Mouse (Mus musculus) NIH3T3 (cell line): ENCODE results near the gene Lmnb2.
A peak's percentile ranks its signal among the peaks of the same experiment; 100 is the strongest.

ENCODE experiments used
- DNase-seq: peaks from one replicate; pipeline ENCODE4 v3.0.0-alpha.2; 2012; ENCODE audit warnings: low read depth

Lmnb2 gene

DNA sequence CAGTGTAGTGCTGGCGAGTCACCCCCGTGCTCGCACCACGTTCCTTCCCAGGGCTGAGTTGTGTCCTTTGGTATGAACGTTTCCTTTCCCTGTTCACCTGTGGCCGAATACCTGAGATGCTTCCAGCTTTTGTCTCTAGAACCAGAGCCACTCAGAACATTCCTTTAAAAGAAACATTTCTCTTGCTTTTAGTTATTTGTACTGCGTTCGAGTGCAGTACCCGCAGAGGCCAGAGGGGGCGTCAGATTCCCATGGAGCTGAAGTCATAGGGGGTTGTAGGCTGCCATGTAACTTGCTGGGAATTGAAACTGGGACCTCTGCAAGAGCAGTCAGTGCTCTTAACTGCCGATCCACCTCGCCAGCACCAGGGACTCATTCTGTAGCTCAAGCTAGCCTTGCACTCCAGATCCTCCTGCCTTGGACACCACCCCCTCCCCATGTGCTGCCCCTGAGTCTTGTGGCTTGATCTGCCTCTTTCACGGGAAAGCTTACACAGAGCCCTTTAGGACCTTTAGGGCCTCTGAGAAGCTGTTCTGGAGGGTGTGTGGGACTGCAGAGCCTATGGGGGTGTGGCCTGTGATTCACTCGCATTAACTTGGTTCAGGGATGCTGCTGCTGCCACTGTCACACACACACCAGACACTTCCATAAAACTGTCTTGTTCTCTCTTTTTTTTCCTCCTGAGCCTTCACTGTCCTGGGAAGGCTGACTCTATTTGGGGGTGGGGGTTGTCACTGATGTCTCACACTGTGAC lies 28.8 kb upstream of the Lmnb2 start:
- DNase-seq = no peak

DNA sequence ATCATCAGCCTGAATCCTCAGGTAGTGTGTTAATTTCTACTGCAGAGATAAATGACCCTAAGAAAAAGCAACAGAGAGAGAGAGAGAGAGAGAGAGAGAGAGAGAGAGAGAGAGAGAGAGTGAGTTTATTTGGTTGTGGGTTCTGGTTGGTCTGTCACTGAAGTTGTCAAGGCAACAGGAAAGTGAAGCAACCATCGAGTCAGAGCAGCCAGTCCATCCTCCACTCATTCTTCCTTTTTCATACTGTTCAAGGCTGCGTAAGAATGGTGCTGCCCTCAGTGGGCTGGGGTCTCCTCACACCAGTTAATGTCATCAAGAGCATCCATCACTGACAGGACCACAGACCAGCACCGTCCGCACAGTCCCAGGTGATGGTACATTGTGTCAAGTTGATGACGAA lies 26.2 kb upstream of the Lmnb2 start:
- DNase-seq = no peak

DNA sequence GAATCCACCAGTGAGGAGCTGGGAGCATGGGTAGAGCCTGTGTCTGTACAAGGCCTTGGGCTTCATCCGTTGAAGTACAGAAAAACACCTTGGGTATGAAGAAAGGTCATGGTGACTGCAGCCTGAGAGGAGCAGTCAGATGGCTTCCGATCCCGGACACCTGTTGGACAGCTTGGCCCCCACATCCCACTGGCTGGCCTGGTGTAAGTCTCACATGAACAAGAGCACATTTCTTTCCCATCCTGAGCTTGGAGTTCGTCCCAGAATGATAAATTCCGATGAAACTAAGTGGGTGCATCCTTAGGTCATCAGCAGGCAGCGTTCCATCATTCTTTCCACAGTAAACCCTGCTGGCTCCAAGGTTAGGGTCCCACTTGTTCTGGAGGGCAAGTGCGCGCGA lies 25.7 kb upstream of the Lmnb2 start:
- peak; percentile 72 for DNase-seq

DNA sequence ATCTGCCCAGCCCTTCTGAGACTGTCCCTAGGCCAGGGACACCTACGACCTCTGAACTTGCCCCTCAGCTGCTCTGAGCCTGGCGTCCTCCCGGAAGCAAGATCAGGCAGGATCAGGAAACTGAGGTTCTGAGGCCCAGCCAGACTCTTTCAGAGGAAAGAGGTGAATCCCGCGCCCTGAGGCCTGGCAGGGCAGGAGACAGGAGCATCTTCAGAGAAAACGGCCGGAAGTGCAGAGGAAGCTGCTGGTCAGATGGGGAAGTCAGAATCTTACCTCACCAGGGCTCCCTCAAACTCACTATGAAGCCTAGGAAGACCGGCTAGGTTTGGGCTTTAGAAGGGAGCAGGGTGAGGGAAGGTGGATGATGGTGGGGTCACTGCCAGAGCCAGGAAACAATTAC lies 24.9 kb upstream of the Lmnb2 start:
- no peak for DNase-seq

DNA sequence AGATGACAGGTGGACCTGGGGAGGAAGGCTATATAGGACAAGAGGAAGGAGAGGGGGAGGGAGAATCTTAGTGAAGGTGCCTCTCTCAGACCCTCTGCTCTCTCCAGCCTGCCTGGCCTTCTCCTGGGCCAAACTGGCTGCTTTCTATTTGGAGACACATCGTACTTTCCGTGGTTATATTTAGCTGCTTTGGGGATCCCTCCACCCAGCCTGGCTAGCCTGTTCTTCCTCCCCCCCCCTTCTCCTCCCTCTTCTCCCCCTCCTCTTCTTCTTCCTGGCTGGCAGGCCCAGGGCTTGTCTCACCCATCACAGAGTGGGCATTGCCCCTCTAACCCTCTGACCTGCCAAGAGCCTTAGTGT lies 22.9 kb upstream of the Lmnb2 start:
- DNase-seq = no peak

DNA sequence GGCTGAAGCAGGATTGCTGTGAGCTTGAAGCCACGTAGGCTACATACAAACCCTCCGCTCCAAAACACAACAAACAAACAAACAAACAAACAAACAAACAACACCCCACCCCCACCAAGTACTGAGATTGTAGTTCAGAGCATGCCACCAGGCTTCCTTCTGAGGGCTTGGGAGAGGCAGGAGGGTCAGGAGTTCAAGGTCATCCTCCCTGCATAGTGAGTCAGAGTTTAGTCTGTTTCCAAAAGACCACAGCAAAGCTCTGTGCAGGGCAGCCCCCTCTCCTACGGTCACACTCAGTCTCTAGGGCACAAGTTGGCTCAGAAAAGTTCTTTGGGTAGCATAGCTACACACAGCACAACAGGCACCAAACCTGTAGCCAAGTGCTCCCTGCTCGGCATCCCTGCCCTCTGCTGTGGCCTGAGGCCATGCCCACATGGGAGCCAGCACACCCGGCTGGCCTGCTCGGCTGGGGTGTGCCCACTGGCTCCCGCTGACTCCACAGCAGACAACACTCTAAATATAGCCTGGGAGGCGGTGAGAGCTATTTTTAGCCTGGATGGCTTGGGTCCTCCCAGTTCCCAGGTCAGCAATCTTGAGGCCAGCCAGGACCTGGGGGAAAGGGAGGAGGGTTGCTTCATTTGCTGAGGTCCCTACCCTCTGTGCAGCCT lies 22.4 kb upstream of the Lmnb2 start:
- peak; percentile 87 for DNase-seq

DNA sequence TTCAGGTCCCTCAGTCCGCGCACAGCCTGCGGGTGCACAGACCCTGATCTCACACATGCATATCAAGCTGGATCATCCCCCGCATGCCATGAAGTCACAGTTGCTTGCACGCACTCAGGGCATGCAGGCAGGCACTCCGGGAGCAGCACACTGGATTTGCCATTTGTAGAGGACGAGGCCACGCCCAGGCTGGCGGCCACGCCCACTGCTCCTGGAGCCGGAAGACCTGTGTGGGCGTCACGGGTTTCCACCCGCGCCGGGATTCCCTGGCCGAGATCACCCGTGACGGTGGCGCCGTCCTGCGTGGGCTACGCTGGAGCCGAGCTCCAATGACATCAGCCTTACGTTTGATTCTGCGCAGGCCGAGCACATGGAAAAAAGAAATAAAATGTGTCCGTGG lies 21.6 kb upstream of the Lmnb2 start:
- peak; percentile 88 for DNase-seq

DNA sequence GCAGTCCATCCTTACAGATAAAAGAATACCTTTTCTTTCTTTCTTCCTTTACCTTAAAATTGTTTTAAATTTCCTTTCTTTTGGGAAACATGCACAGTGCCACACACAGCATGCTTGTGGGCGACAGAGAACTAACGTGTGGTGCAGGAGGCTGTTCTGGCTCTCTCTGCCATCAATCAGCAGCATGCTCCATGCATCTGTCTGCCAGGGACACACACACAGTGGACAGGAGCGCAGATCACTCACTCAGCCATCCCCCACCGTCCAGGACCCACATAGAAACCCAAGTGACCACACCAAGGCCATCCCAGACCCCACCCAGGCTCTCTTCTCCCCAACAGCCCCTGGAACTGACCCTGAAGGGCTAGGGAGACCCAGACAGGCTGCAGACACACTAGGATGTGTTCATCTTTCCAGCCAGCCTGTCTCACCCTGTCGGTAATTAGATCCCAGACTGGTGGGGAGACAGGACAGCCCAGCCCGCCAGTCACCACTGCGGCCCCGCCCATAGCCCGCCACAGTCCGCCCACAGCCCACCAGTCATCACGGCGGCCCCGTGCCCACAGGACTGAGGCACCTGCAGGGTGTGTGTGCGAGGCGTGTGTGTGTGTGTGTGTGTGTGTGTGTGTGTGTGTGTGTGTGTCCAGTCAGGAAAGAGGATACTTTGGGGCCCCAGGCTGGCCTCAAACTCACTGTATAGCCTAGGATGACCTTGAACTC lies 20.9 kb upstream of the Lmnb2 start:
- DNase-seq = peak; percentile 61

DNA sequence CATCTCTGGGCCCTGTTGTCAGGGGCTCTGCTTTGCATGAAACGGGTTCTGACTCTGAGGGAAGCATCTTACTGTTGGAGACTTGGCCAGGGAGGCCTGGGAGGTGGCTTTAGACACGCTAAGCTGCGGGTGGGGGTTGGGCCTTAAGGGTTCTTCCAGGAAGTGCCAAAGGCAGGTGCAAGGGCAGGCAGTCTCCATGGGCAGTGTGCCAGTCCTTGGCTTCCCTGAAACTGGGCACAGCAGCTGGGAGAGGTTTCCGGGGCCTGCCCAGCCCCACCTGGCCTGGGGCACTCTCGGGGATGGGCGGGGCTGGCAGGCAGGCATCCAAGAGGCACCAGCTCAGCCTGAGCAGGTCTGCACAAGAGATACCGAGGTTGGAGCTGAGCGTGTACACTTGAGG lies 19.6 kb upstream of the Lmnb2 start:
- DNase-seq = peak; percentile 41

DNA sequence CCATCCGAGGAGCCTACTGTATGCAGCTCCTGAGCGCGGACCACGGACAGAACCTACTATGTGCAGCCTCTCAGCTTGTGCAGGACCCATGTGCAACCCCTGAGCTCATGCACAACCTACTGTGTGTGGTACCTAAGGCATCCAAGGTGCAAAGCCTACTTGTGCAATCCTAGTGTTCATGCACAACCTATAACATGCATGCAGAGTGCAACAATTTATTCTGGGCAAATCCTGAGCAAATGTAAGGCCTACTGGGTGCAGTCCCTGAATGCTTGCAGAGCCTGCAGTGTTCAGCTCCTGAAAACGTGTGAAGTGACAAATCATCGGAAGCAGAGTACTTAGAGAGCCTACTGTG lies 18.7 kb upstream of the Lmnb2 start:
- no peak for DNase-seq

DNA sequence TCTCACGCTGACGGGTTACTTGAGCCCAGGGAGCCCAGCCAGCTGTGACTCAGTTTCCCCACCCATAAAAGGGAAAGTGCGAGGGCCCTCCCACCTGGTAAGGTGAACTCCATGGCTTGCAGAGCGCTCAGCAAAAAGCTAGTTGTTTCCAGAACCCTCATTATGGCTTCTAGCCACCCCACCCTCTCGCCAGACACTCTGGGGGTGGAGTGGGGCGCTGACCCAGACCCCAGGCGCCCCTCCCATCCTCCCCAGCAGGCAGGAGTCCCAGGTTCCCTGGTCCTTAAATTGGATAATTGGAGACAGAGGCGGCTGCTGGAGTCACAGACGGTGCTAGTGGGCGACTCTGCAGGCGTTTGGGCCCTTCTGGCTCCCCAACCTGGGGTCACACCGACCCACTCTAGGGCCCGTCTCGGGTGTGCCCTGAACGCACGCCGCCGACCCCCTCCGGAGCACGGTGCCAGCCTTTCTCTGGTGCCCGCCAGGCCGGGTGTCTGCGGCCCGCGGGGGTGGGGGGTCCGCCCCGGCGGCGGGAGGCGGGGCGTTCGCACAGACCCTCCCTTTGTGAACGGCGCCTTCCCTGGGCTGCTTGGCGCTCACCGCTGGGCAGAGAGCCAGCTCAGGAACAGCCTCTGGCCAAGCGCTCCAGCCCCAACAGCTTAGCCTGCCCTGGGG lies 18.2 kb upstream of the Lmnb2 start:
- DNase-seq = peak; percentile 94

DNA sequence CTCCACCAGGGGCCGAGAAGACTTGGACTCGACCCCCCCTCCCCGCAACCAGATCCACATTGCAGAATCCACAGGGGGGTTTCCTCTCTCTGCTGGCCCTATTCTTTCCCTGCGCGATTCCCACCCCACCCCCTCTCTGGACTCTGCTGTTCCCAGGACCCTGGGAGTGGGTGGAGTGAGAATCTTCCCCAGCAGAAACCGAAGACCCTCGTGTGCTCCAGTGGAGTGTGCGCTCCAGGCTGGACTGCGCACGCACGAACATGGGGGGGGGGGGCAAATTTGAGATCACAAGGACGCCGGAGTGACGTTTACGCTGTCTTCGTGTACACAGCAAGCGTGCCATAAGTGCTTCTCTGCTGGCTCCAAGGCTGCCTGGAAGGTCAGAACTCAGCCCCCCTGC lies 17.7 kb upstream of the Lmnb2 start:
- no peak for DNase-seq

DNA sequence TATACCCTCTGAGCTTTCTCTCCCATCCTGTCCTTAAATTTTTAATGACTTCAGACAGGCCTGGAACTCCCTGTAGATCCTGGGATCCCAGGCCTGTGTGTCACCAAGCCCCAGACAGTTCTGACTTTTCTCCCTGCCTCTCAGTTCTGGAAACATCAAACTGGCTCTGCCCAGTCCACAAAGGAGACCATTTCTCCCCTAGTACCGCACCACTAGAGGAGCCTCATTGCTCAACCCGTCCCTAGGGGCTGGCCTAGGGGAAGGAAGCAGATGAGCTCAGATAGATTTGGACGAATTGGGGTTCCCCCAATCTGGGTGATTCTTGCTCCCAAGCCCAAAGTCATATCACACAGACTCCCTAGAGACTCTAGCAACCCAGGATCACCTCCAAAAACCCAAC lies 17.2 kb upstream of the Lmnb2 start:
- DNase-seq = peak; percentile 90

DNA sequence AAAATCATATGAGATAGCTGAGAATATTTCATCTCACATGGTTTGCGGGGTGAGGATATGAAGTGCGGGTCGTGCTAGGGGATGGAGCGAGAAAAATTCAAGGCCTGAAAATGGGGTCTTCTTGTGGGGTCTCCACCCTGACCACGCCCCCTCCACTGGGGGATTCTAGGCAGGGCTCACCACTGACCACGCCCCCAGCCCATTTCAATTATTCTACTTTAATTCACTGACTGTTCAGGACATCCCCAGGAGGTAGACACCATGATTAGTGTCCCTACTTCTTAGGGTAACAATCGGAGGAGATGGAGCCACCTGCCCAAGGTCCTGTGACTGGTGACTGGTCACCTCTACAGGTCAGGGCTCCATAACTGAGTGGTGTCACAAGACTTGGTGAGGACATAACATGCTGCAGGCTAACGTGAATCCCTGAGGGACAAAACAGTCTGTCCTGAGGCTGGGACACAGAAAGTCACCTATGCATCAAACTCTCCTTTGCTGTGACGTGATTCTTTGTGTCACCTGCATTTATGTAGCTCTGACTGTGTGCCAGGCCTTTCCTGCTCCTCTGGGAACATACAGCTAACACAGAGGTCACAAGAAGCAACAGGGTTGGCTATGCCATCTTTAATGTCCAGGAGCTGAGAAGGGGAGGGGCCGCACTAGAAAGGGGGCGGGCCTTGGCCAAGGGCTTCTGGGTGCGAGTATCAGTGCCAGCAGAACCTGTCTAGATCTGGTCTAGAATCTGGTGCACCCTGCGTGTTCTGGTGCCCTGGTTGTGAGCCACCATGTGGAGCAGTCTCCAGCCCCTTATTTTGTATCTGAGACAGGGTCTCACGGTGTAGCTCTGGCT lies 16.3 kb upstream of the Lmnb2 start:
- no peak for DNase-seq

DNA sequence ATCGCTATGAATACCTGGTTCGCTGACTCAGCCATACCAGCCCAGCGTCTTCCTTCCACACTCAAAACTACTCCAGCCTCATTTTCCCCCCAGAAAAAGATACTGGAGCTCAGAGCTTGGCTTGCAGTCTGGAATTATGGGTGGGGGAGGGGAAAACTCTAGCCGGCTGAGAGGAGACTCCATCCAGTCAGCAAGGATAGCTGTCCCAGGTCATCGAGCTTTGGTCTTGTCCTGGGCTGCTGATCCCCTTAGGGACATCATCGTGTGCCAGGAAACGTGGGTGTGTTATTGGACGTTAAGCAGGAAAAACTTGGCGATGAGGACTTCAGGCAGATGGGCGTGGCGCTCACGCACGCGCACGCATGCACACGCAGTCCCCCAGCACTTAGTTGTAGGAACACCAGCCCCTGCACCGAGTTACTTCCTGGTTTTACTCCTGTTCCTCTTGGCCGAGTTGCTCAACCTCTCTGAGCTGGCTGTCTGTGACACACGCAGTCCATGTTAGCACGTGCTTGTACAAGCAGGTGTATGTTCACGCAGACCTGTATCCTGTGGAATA lies 15.5 kb upstream of the Lmnb2 start:
- DNase-seq = peak; percentile 74

DNA sequence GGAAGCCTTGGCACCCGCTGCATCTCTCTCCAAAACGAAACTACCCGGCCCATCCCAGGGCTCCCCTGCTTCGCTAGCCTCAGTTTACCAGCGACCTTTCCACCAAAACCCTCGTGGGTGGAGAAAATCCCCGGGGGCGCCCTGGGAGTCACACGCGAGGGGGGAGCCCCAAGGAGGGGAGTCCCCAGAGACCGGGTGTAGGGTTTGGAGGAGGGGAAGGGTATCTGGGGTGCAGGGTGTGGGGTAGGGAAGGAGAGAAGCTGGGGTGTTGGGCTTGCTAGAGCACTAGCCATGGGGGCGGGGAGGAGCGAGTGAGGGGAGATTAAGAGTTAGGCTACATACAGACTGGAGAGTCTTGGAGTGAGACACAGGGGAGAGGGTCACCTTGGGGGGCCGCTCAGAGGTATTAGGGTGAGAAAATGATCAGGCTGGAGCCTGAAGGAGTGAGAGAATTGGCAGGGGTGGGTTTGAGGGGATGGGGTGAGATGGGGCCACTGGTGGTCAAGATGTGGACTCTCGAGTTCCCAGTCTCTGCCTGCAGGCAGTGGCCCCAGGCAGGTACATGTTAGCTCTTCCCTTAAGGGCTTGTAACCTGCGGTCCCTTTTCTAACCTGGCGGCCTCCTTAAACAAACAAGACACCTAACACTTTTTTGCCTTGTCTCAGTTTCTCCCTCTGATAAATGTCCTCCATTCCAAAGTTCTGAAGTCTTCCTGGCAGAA lies 14.8 kb upstream of the Lmnb2 start:
- DNase-seq = peak; percentile 58

DNA sequence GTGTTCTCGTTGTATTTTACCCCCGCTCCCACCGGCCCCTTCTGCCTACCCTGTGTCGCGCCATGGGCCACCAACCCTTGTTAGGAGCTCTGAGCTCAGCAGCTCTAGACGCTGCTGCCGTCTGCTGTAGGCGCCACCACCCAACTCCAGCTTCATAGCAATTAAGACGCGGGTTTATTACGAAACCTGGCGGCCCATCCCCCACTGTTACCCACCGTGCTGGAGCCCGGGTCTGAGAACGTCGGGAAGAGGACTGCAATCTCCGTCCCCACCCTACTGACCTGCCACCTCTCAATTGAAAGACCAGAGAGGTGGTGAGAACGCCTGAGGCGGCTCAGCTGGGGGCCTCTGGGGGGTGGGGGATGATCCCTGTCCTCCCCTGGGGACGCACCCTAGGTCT lies 14.2 kb upstream of the Lmnb2 start:
- peak; percentile 82 for DNase-seq

DNA sequence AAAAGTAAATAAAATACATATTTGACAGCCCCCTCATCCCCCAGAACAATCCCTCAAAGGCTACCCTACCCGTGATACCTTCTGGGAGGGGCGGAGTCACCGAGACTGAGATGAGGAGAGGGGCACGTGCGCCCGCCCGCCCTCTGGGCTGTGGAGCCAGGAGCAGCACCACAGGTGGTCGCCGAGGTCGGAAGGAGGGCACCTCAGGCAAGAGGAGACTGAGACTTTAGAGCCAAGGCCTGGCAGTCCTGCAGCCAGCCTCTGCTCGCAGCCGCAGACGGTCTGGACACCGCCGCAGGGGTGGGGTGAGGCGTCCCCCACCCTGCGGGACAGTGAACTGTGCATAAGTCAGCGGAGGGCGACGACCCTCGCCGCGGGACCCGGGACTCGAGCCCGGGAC lies 13.7 kb upstream of the Lmnb2 start:
- peak; percentile 56 for DNase-seq

DNA sequence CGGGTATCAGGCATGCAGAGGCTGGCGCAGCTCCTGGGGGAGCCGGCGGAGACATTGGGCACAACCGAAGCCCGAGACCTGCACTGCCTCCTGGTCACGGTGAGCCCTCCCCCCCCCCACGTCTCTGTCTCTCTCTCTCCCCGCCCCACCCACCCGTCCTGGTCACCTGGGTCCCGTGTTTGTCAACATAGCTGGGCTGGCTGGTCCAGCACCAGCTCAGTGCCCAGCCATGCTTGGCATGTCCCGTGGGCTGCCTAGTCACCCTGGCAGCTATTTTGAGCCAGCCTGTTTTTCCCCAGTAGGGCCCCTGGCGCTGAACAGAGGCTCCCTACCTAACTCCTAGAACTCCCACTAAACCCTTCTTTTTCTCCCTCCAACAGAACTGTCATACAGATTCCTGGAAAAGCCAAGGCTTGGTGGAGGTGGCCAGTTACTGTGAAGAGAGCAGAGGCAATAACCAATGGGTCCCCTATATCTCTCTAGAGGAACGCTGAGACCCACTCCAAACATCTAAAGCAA lies 13.2 kb upstream of the Lmnb2 start:
- peak; percentile 68 for DNase-seq

DNA sequence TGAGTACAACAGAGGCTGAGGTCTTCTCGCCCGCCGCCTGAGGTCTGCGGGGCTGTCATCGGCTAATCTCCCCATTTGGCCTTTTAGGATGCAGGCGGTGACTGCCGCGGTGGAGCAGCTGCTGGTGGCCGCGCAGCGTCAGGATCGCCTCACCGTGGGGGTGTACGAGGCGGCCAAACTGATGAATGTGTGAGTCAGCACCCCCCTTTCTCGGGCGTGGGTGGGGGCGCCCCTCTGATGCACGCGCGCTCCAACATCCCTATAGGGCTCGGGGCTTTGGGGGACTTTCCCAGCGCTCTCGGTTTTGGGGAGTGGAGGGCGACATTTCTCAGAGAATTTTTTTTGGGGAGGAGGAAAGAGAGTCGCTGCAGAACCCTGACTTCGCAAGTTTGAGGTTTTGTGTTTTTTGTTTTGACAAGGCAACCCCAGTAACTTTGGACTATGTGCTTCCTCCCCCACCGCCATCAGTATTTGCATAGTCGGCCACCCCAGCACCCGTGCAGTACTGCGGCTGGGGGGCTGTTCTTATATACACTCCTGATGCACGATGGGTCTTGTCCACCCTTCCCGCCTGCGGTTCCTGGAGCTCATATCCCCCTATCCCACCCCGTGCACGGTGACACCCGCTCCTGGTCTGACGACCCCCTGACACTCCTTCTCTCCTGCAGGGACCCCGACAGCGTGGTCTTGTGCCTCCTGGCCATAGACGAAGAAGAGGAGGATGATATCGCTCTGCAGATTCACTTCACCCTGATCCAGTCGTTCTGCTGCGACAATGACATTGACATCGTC lies 12.5 kb upstream of the Lmnb2 start:
- DNase-seq = peak; percentile 78
